Mouse (Mus musculus): Measurements from ENCODE around the gene Hdac4. TPM values are rescaled to one million over a fixed set of nuclear protein-coding genes. Genes with fewer than 3 reads are reported as not detected.

Hdac4 gene
- polyA plus RNA-seq, 1 experiment from 2014 or later: 16.3 TPM

- Histone ChIP-seq H3K9ac (replicated peaks; ENCODE audit: low read depth) (no peak overlapping the region), H3K27ac (ENCODE audit: low read length) (0 out of 2 replicates have a peak overlapping the region, but pooled peaks have one; percentile 21), H3K9me3 (ENCODE audit: low read length) (no peaks in the 10 kb centered on the region), H3K4me3 (ENCODE audit: low read depth, low read length) (no peak overlapping the region), H3K4me1 (ENCODE audit: insufficient read depth, low read depth, low read length) (no peaks in the 10 kb centered on the region), H3K4me2 (replicated peaks; ENCODE audit: low read depth, low read length) (no peak overlapping the region), H3K27me3 (replicated peaks; ENCODE audit: insufficient read depth, low read length) (no peaks in the 10 kb centered on the region), H3K36me3 (ENCODE audit: insufficient read depth, low read length) (no peaks in the 10 kb centered on the region)
- TF ChIP-seq EP300 (IDR thresholded peaks at IDR 0.05) (no peak), CTCF (IDR thresholded peaks at IDR 0.05) (no peak)
- DNase-seq (ENCODE audit: low spot score) (peak; percentile 65), ATAC-seq (peak; percentile 29)
- 68% methylated on average over 11 of the region's 11 CpGs for WGBS
Measured at GRCm38 (mm10) chr1:92216710-92217109, 21.2 kb upstream of the Hdac4 start.

- 44% methylated on average over 11 of the region's 11 CpGs for WGBS
- Histone ChIP-seq H3K27me3 (replicated peaks; ENCODE audit: insufficient read depth, low read length) (no peaks in the 10 kb centered on the region), H3K4me1 (ENCODE audit: insufficient read depth, low read depth, low read length) (no peaks in the 10 kb centered on the region), H3K9me3 (ENCODE audit: low read length) (no peaks in the 10 kb centered on the region), H3K4me2 (replicated peaks; ENCODE audit: low read depth, low read length) (no peak overlapping the region), H3K27ac (ENCODE audit: low read length) (0 out of 2 replicates have a peak overlapping the region, but pooled peaks have one; percentile 21), H3K36me3 (ENCODE audit: insufficient read depth, low read length) (no peaks in the 10 kb centered on the region), H3K9ac (replicated peaks; ENCODE audit: low read depth) (no peak overlapping the region), H3K4me3 (ENCODE audit: low read depth, low read length) (no peak overlapping the region)
- DNase-seq (ENCODE audit: low spot score) (peak; percentile 77), ATAC-seq (peak; percentile 56)
- TF ChIP-seq CTCF (IDR thresholded peaks at IDR 0.05): no peak
- no peak for TF ChIP-seq EP300 (IDR thresholded peaks at IDR 0.05)
Measured at GRCm38 (mm10) chr1:92215996-92216630, 20.6 kb upstream of the Hdac4 start.

- DNase-seq (ENCODE audit: low spot score) (peak; percentile 84), ATAC-seq (peak; percentile 69)
- Histone ChIP-seq H3K9ac (replicated peaks; ENCODE audit: low read depth) (no peak overlapping the region), H3K4me3 (ENCODE audit: low read depth, low read length) (no peak overlapping the region), H3K4me2 (replicated peaks; ENCODE audit: low read depth, low read length) (no peak overlapping the region), H3K27ac (ENCODE audit: low read length) (peak overlapping the region; percentile 35; the same call in 1 of the 2 replicates), H3K4me1 (ENCODE audit: insufficient read depth, low read depth, low read length) (no peaks in the 10 kb centered on the region), H3K9me3 (ENCODE audit: low read length) (no peaks in the 10 kb centered on the region), H3K27me3 (replicated peaks; ENCODE audit: insufficient read depth, low read length) (no peaks in the 10 kb centered on the region), H3K36me3 (ENCODE audit: insufficient read depth, low read length) (no peaks in the 10 kb centered on the region)
- no peak for TF ChIP-seq CTCF (IDR thresholded peaks at IDR 0.05)
- TF ChIP-seq EP300 (IDR thresholded peaks at IDR 0.05): peak; percentile 39; the same call in 1 of the 2 replicates
- 74% methylated on average over 8 of the region's 8 CpGs for WGBS
Measured at GRCm38 (mm10) chr1:92215131-92215638, 19.7 kb upstream of the Hdac4 start.

GRCm38 (mm10) chr1:92212003-92212750, 16.7 kb upstream of the Hdac4 start:
- H3K4me3 ChIP-seq (ENCODE audit: low read depth, low read length): no peak overlapping the region
- 32% methylated on average over 13 of the region's 13 CpGs for WGBS
- DNase-seq (ENCODE audit: low spot score) (peak; percentile 42), ATAC-seq (peak; percentile 11; the same call in 1 of the 2 replicates)
- no peak overlapping the region for H3K27ac ChIP-seq (ENCODE audit: low read length)
- no peak overlapping the region for H3K4me2 ChIP-seq (replicated peaks; ENCODE audit: low read depth, low read length)
- H3K9me3 ChIP-seq (ENCODE audit: low read length): no peaks in the 10 kb centered on the region
- TF ChIP-seq CTCF (IDR thresholded peaks at IDR 0.05) (peak; percentile 14; the same call in 1 of the 2 replicates), EP300 (IDR thresholded peaks at IDR 0.05) (no peak)
- H3K4me1 ChIP-seq (ENCODE audit: insufficient read depth, low read depth, low read length): no peaks in the 10 kb centered on the region
- no peaks in the 10 kb centered on the region for H3K27me3 ChIP-seq (replicated peaks; ENCODE audit: insufficient read depth, low read length)
- H3K9ac ChIP-seq (replicated peaks; ENCODE audit: low read depth): no peak overlapping the region
- no peaks in the 10 kb centered on the region for H3K36me3 ChIP-seq (ENCODE audit: insufficient read depth, low read length)

GRCm38 (mm10) chr1:92202639-92203352, 7.3 kb upstream of the Hdac4 start:
- Histone ChIP-seq H3K4me3 (ENCODE audit: low read depth, low read length) (no peak overlapping the region), H3K9ac (replicated peaks; ENCODE audit: low read depth) (no peak overlapping the region), H3K27me3 (replicated peaks; ENCODE audit: insufficient read depth, low read length) (no peaks in the 10 kb centered on the region), H3K4me2 (replicated peaks; ENCODE audit: low read depth, low read length) (no peak overlapping the region), H3K36me3 (ENCODE audit: insufficient read depth, low read length) (no peaks in the 10 kb centered on the region), H3K9me3 (ENCODE audit: low read length) (no peaks in the 10 kb centered on the region), H3K4me1 (ENCODE audit: insufficient read depth, low read depth, low read length) (no peaks in the 10 kb centered on the region), H3K27ac (ENCODE audit: low read length) (no peak overlapping the region)
- peak; percentile 32 for DNase-seq (ENCODE audit: low spot score)
- WGBS: 57% methylated on average over 17 of the region's 17 CpGs
- TF ChIP-seq EP300 (IDR thresholded peaks at IDR 0.05) (no peak), CTCF (IDR thresholded peaks at IDR 0.05) (no peak)
- peak; percentile 61 for ATAC-seq

GRCm38 (mm10) chr1:92190463-92190862, 5.0 kb downstream of the Hdac4 start:
- H3K9me3 ChIP-seq (ENCODE audit: low read length): no peaks in the 10 kb centered on the region
- no peak overlapping the region for H3K4me2 ChIP-seq (replicated peaks; ENCODE audit: low read depth, low read length)
- H3K9ac ChIP-seq (replicated peaks; ENCODE audit: low read depth): no peak overlapping the region
- no peak overlapping the region for H3K27ac ChIP-seq (ENCODE audit: low read length)
- no peak for DNase-seq (ENCODE audit: low spot score)
- ATAC-seq: no peak
- no peaks in the 10 kb centered on the region for H3K4me1 ChIP-seq (ENCODE audit: insufficient read depth, low read depth, low read length)
- no peaks in the 10 kb centered on the region for H3K36me3 ChIP-seq (ENCODE audit: insufficient read depth, low read length)
- 64% methylated on average over 3 of the region's 3 CpGs for whole genome bisulfite sequencing
- H3K27me3 ChIP-seq (replicated peaks; ENCODE audit: insufficient read depth, low read length): no peaks in the 10 kb centered on the region
- no peak overlapping the region for H3K4me3 ChIP-seq (ENCODE audit: low read depth, low read length)
- TF ChIP-seq CTCF (IDR thresholded peaks at IDR 0.05): no peak
- no peak for TF ChIP-seq EP300 (IDR thresholded peaks at IDR 0.05)
